Mouse (Mus musculus) kidney, embryonic 14.5 days (tissue): ENCODE data around the gene Nisch. TPM values are rescaled to one million over a fixed set of nuclear protein-coding genes. Genes with fewer than 3 reads are reported as not detected.
A peak's percentile ranks its signal among the peaks of the same experiment; 100 is the strongest.

ENCODE experiments used
- ATAC-seq: fragments of 200-750 bp; cut with Nextera tagmentation; 2 replicates; pipeline ENCODE4 v1.8.0; 2017; ENCODE audit warnings: moderate number of reproducible peaks, mild to moderate bottlenecking, moderate TSS enrichment, moderate library complexity; ENCODE audit not compliant: low FRiP score, low TSS enrichment
- H3K27ac ChIP-seq: fragments of 300-500 bp; sonication (generic); 2 replicates; pipeline ENCODE4 v1.5.1; 2014; ENCODE audit warnings: low read depth, mild to moderate bottlenecking, low read length, moderate library complexity, mixed read lengths
- H3K27me3 ChIP-seq: fragments of 300-500 bp; sonication (generic); 2 replicates; pipeline ENCODE4 v1.6.1; 2014; ENCODE audit warnings: mild to moderate bottlenecking, low read length; ENCODE audit not compliant: control insufficient read depth, insufficient read depth
- H3K36me3 ChIP-seq: fragments of 300-500 bp; sonication (generic); 2 replicates; pipeline ENCODE4 v1.6.1; 2014; ENCODE audit warnings: low read length, mixed read lengths; ENCODE audit not compliant: control insufficient read depth, insufficient read depth
- H3K4me1 ChIP-seq: fragments of 300-500 bp; sonication (generic); 2 replicates; pipeline ENCODE4 v1.6.1; 2014; ENCODE audit warnings: low read length, mixed read lengths; ENCODE audit not compliant: control insufficient read depth, insufficient read depth
- H3K4me2 ChIP-seq: fragments of 300-500 bp; sonication (generic); replicated peaks from 2 replicates; pipeline ENCODE4 v1.6.1; 2014; ENCODE audit warnings: low read depth, mild to moderate bottlenecking, low read length
- H3K4me3 ChIP-seq: fragments of 300-500 bp; sonication (generic); 2 replicates; pipeline ENCODE4 v1.5.1; 2014; ENCODE audit warnings: mild to moderate bottlenecking, low read length
- H3K9ac ChIP-seq: fragments of 300-500 bp; sonication (generic); 2 replicates; pipeline ENCODE4 v1.6.1; 2014; ENCODE audit warnings: low read depth, mild to moderate bottlenecking, low read length, moderate library complexity
- H3K9me3 ChIP-seq: fragments of 300-500 bp; sonication (generic); 2 replicates; pipeline ENCODE4 v1.6.1; 2016; ENCODE audit warnings: low read length; ENCODE audit not compliant: control insufficient read depth
- WGBS: fragments of 180-500 bp; shearing (Covaris S2); extraction: QIAGEN DNeasy Blood & Tissue Kit; methylation state at CpG from one replicate; pipeline ENCODE4 v1.1.7; 2014; 5-methylcytosine and 5-hydroxymethylcytosine counted together
- polyA plus RNA-seq: library from polyadenylated mRNA; unstranded; fragments of >200 nt; fragmentation: Nextera tagmentation; extraction: Ambion mirVana; gene quantifications from 2 replicates; pipeline ENCODE4 v1.2.1, GENCODE M21; 2014

The Nisch gene
- polyA plus RNA-seq, 1 experiment from 2014 or later, result 375 TPM

DNA sequence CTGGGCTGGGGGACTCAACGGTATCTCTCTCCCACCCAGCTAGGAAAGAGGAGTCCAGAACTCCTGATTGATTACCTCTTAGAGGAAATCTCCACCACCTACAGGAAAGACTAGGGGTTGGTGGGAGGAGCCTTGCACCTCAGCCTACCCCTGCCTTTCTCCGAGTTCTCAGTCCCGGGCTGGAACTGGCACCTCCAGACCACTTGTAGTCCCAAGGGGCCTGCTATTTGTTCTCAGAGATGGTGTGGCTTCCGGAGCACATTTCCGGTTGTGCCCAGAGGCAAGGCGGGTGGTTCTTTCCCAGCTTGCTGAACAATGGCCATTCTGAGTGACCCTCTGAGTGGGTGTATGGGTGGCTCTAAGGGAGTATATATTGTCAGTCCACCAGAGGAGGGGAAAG lies 11.5 kb upstream of the Nisch start:
- no peak overlapping the region for H3K4me2 ChIP-seq
- no peak overlapping the region; the same call in 1 of the 2 replicates for H3K27ac ChIP-seq
- no peak for ATAC-seq
- no peaks in the 10 kb centered on the region for H3K27me3 ChIP-seq
- no peaks in the 10 kb centered on the region for H3K9me3 ChIP-seq
- 57% methylated on average over 6 of the region's 6 CpGs for WGBS
- H3K9ac ChIP-seq, result no peak overlapping the region
- H3K36me3 ChIP-seq, result no peaks in the 10 kb centered on the region
- peaks cover 29% of the 10 kb centered on the region for H3K4me1 ChIP-seq
- no peak overlapping the region for H3K4me3 ChIP-seq

DNA sequence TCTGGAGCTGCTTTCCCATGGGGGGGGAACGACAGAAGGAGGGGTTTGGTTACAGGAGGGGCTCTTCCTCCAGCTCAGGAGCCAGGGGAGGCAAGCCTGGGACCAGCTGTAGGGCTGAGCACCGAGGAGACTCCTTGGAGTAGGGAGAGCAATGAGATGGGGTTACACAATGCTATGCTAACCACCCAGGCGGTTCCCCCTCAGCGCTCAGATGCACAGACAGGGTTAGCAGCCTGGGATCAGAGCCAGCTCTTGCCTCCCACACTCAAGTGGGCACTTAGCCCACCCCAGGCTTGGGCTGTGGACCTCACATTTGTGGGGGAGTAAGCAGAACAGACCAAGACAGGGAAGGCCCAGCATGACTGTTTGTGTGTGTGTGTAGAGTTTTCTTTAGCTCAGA lies 10.2 kb upstream of the Nisch start:
- Histone ChIP-seq H3K36me3 (no peaks in the 10 kb centered on the region), H3K27me3 (no peaks in the 10 kb centered on the region), H3K27ac (peak overlapping the region; percentile 84; the same call in 1 of the 2 replicates), H3K9me3 (no peaks in the 10 kb centered on the region), H3K9ac (no peak overlapping the region), H3K4me3 (no peak overlapping the region), H3K4me2 (no peak overlapping the region), H3K4me1 (peaks cover 29% of the 10 kb centered on the region)
- 23% methylated on average over 4 of the region's 4 CpGs for WGBS
- ATAC-seq, result peak; percentile 91

DNA sequence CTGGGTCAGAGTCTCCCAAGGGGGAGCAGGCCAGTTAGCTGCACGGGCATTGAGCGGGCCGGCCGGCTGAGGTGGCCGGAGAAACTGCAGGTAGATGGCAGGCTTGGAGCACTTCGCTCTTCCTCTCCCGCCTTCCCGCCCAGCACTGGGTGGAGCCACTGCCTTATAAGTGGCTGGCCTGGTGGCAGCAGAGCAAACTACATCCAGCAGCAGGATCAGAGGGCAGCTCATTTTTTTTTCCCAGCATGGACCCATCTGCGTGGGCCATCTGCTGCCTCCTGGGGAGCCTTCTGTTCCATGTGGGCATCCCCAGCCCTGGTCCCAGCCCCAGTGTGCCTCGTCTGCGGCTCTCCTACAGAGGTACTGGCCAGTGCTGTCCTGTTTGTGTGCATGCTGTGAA lies 920 bp upstream of the Nisch start, which contains the start of gene Sema3g:
Sema3g (plus strand) TSS at position 195 of the 400 bp plus-strand sequence.
- no peaks in the 10 kb centered on the region for H3K27me3 ChIP-seq
- ATAC-seq, result peak; percentile 82
- 9% methylated on average over 11 of the region's 11 CpGs for WGBS
- no peak within 1 kb of the TSS for H3K27ac ChIP-seq
- H3K4me2 ChIP-seq, result peak within 1 kb of the TSS; percentile 22; the same call in 1 of the 2 replicates
- H3K4me1 ChIP-seq, result peaks cover 3% of the 10 kb centered on the region; the same call in 1 of the 2 replicates
- no peak within 1 kb of the TSS for H3K4me3 ChIP-seq
- H3K36me3 ChIP-seq, result no peaks in the 10 kb centered on the region
- H3K9me3 ChIP-seq, result no peaks in the 10 kb centered on the region
- peak within 1 kb of the TSS; percentile 45; the same call in 1 of the 2 replicates for H3K9ac ChIP-seq

DNA sequence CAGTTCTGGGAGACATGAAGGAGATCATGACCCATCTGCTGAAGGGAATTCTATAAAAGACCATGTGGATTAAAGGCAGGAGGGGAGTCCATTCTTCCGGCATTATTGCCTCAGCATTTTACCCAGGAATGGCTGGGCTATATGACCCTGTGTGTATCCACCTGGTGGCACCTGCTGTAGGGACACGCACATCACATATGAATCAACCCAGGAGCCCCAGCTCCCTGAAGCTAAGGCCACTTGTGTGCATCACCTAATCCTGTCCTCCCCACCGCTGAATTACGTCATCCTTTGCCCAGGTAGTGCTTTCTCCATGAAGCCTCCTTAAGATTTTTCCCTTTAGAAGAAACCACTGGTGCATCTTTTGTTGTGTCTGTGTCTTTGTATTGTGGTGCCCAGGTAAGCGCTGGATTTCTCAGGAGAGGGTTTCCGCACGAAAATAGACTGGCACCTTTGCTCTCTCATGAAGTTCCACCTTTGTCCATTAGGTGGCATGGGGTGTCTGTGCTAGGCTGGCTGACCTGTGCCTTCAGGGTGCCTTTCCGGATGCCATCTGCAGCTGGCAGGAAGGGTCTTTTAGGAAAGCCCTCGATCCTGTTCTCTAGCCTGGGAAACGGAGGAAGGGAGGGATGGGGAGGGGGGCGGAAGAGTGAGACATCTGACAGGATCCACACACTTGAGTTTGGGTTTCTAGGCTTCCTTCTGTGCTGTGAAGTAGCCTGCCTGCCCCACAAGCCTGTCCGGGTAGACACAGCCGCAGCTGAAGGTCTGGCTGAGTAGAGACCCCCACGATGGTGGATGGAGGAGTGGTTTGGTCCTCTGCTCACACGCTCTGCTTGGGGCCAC lies 1.4 kb downstream of the Nisch start:
- Histone ChIP-seq H3K27ac (no peak overlapping the region), H3K4me3 (no peak overlapping the region), H3K9me3 (no peaks in the 10 kb centered on the region), H3K4me1 (peaks cover 3% of the 10 kb centered on the region; the same call in 1 of the 2 replicates), H3K9ac (peak overlapping the region; percentile 32), H3K4me2 (no peak overlapping the region), H3K36me3 (no peaks in the 10 kb centered on the region), H3K27me3 (no peaks in the 10 kb centered on the region)
- 31% methylated on average over 15 of the region's 15 CpGs for WGBS
- ATAC-seq, result peak; percentile 38; the same call in 1 of the 2 replicates

DNA sequence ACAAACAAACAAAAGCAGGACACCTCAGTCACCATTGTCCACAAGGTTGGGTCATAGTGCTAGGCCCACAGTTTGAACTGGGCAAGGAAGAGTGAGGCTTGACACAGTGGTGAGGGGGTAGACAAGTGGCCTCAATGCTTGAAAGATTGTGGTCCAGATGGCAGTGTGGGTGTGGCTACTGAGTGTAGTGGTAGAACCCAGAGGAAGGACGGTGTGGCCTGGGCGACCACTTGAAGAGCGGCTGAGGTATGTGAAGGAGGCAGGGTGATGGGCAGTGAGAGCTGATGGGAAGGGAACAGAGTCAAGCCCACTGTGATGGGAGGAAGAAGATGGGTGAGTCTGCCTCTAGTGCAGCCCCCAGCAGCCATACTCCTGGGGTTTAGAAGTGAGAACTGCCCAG lies 2.1 kb downstream of the Nisch start:
- Histone ChIP-seq H3K9me3 (no peaks in the 10 kb centered on the region), H3K36me3 (no peaks in the 10 kb centered on the region), H3K27ac (no peak overlapping the region), H3K4me2 (no peak overlapping the region), H3K9ac (no peak overlapping the region), H3K4me3 (no peak overlapping the region), H3K27me3 (no peaks in the 10 kb centered on the region), H3K4me1 (peaks cover 3% of the 10 kb centered on the region; the same call in 1 of the 2 replicates)
- no peak for ATAC-seq
- WGBS, result 86% methylated on average over 3 of the region's 3 CpGs

DNA sequence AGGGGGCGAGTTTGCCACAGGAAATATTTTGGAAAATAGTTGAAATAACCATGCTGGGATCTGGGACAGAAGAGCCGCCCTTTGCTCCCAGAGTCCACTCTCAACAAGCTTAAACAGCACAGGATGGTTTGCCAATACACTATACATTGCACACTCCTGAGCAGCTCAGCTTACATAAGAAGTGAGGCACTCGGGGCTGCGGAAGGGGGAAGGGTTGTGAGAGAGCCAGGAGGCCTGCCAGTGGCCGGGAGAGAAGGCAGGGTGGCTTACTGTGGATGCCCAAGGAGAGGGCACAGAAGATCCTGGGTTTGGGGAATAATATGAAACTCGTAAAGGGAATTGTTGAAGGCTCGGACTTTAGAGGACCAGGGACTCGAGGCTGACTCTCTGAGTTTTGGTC lies 2.9 kb downstream of the Nisch start:
- Histone ChIP-seq H3K9ac (no peak overlapping the region), H3K4me3 (no peak overlapping the region), H3K9me3 (no peaks in the 10 kb centered on the region), H3K36me3 (no peaks in the 10 kb centered on the region), H3K4me1 (peaks cover 3% of the 10 kb centered on the region; the same call in 1 of the 2 replicates), H3K4me2 (no peak overlapping the region), H3K27me3 (no peaks in the 10 kb centered on the region), H3K27ac (no peak overlapping the region)
- no peak for ATAC-seq
- WGBS, result 70% methylated on average over 8 of the region's 8 CpGs

DNA sequence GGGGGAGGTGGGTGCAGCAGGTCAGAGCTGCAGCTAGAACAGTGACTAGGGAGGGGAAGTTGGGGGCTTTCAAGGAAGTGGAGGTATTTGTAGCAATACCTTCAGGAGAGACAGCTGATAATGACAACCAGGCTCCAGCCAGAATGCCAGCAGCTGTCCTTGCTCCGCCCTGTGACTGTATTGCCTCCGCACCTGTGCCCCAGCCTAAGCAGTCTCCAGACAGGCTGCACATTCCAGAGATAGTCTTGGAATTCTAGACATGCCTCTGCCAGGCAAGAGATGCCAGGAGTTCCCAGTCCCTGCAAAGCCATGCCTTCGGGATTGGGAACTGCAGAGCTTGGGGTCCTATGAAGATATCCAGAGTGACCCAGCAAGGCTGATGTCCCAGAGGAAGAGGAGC lies 4.2 kb downstream of the Nisch start:
- Histone ChIP-seq H3K27ac (no peak overlapping the region), H3K27me3 (no peaks in the 10 kb centered on the region), H3K36me3 (no peaks in the 10 kb centered on the region), H3K4me3 (no peak overlapping the region), H3K9ac (no peak overlapping the region), H3K4me1 (peaks cover 3% of the 10 kb centered on the region; the same call in 1 of the 2 replicates), H3K9me3 (no peaks in the 10 kb centered on the region), H3K4me2 (no peak overlapping the region)
- WGBS, result 85% methylated on average over 3 of the region's 3 CpGs
- no peak for ATAC-seq

DNA sequence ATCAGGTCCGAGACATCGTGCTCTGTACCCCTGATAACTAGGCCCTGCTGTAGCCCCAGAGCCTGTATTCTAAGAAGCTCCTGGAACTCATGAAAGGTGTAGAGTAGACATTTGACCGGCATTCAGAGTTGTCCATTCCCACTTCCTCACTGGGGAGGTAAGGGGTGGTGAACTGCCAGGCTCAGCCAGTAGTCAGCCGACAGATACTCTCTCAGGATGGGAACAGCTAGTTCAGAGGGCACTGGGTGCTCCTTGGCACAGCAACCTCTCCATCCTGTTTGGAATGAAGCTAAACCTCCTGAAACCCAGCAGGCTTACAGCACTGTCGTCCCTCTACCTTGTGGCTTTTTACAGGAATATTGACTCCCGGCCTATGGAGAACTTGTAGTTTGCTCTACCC lies 4.9 kb downstream of the Nisch start:
- no peak overlapping the region for H3K9ac ChIP-seq
- no peak for ATAC-seq
- no peaks in the 10 kb centered on the region for H3K36me3 ChIP-seq
- no peaks in the 10 kb centered on the region for H3K27me3 ChIP-seq
- H3K4me2 ChIP-seq, result no peak overlapping the region
- no peaks in the 10 kb centered on the region for H3K4me1 ChIP-seq
- no peak overlapping the region for H3K4me3 ChIP-seq
- H3K27ac ChIP-seq, result no peak overlapping the region
- 84% methylated on average over 6 of the region's 6 CpGs for WGBS
- H3K9me3 ChIP-seq, result no peaks in the 10 kb centered on the region

DNA sequence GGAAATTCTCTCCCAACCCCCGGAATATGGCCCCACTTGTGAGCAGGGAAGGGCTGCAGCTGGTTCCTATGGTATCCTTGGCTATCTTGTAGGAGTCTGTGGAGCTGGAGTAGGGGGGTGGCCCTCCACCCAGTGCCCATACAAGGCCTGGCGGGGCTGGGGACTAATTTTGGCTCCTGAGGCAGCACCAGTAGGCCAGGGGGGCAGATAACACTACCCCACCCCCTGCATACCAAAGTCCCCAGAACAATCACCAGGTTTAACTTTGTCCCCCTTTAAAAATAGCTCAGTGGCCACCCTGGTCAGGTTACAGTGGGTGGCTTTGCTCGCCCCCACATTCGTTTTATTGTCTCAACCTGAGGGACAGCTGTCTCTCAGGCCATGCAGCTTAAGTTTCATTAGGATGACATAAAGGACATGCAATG lies 7.6 kb downstream of the Nisch start:
- Histone ChIP-seq H3K27ac (no peak overlapping the region), H3K4me1 (peaks cover 11% of the 10 kb centered on the region), H3K4me3 (no peak overlapping the region), H3K4me2 (no peak overlapping the region), H3K27me3 (no peaks in the 10 kb centered on the region), H3K36me3 (peaks cover 3% of the 10 kb centered on the region), H3K9ac (no peak overlapping the region), H3K9me3 (no peaks in the 10 kb centered on the region)
- WGBS, result 62% methylated on average over 4 of the region's 4 CpGs
- no peak for ATAC-seq
